Mouse (Mus musculus) brain, embryonic 14.5 days (tissue): ENCODE results near the gene Tmem214.

Experiments
- CTCF ChIP-seq: fragments of 200-500 bp; IDR thresholded peaks from 2 replicates; pipeline ENCODE4 v1.5.1; 2012; ENCODE audit warnings: inconsistent platforms, mild to moderate bottlenecking, moderate library complexity, borderline replicate concordance; ENCODE audit not compliant: insufficient read depth, insufficient read length; ENCODE audit errors: extremely low read depth
- POLR2A ChIP-seq: fragments of 200-500 bp; IDR thresholded peaks from 2 replicates; pipeline ENCODE4 v1.6.1; 2012; ENCODE audit warnings: mild to moderate bottlenecking, inconsistent platforms, borderline replicate concordance; ENCODE audit not compliant: poor library complexity, insufficient read depth, insufficient read length, severe bottlenecking; ENCODE audit errors: extremely low read depth

DNA sequence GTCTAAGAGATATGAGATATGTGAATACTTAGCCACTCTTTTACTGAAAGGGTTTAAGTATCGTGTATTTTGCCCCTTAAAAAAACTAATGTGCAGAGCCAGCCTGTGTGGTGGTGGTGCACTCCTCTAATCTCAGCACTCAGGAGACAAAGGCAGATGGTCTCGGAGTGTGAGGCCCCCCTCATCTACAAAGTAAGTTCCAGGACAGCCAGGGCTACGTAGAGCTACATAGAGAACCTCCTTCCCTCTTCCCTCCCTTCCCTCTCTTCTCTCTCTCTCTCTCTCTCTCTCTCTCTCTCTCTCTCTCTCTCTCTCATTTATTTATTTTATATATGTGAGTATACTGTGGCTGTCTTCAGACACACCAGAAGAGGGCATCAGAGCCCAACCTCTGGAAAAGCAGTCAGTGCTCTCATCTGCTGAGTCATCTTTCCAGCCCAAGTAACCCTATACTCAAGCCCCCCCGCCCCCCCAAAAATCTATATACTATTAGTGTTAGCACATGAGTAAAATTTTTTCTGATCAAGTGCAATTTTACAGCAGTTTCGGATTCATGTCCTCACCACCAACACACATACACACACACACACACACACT lies 11.6 kb downstream of the Tmem214 start:
- TF ChIP-seq CTCF (no peak), POLR2A (no peak)
